Mouse (Mus musculus) liver, adult 2 months (tissue): Measurements from ENCODE around the gene Ackr4. TPM values are rescaled to one million over a fixed set of nuclear protein-coding genes. Genes with fewer than 3 reads are reported as not detected.

Source experiments
- DNase-seq: peaks from one replicate; pipeline ENCODE4 v3.0.0-alpha.2; 2011; ENCODE audit warnings: low read depth, low spot score; ENCODE audit errors: extremely low read depth
- H3K27ac ChIP-seq: fragments of 200-500 bp; replicated peaks from 2 replicates; pipeline ENCODE4 v1.5.1; 2012; ENCODE audit warnings: low read depth, mild to moderate bottlenecking, control low read depth, inconsistent platforms, low read length; ENCODE audit not compliant: insufficient read depth
- H3K27me3 ChIP-seq: fragments of 200-500 bp; 2 replicates; pipeline ENCODE4 v1.6.1; 2012; ENCODE audit warnings: mild to moderate bottlenecking, moderate library complexity, low read length, inconsistent platforms; ENCODE audit not compliant: control insufficient read depth, insufficient read depth
- H3K36me3 ChIP-seq: fragments of 200-500 bp; 2 replicates; pipeline ENCODE4 v1.6.1; 2012; ENCODE audit warnings: low read length, inconsistent platforms; ENCODE audit not compliant: control insufficient read depth, insufficient read depth
- H3K4me1 ChIP-seq: fragments of 200-500 bp; 2 replicates; pipeline ENCODE4 v1.6.1; 2011; ENCODE audit warnings: low read length; ENCODE audit not compliant: control insufficient read depth, insufficient read depth
- H3K4me3 ChIP-seq: fragments of 200-500 bp; 2 replicates; pipeline ENCODE4 v1.5.1; 2011; ENCODE audit warnings: low read depth, mild to moderate bottlenecking, control low read depth, low read length, moderate library complexity; ENCODE audit not compliant: insufficient read depth
- H3K79me2 ChIP-seq: fragments of 200-500 bp; 2 replicates; pipeline ENCODE4 v1.6.1; 2012; ENCODE audit warnings: inconsistent platforms, mild to moderate bottlenecking, low read length, moderate library complexity; ENCODE audit not compliant: control insufficient read depth, insufficient read depth
- H3K9ac ChIP-seq: fragments of 200-500 bp; 2 replicates; pipeline ENCODE4 v1.6.1; 2012; ENCODE audit warnings: low read depth, mild to moderate bottlenecking, control low read depth, inconsistent platforms, low read length
- CTCF ChIP-seq: fragments of 200-500 bp; IDR thresholded peaks from 2 replicates; pipeline ENCODE4 v1.5.1; 2011; ENCODE audit warnings: low read depth, low read length, control low read depth
- POLR2A ChIP-seq: fragments of 200-500 bp; IDR thresholded peaks from 2 replicates; pipeline ENCODE4 v1.6.1; 2011; ENCODE audit warnings: low read length, control low read depth; ENCODE audit not compliant: insufficient read depth; ENCODE audit errors: extremely low read depth
- WGBS: fragments of 180-500 bp; shearing (Covaris S2); methylation state at CpG from one replicate; pipeline ENCODE4 v1.1.7; 2018; 5-methylcytosine and 5-hydroxymethylcytosine counted together
- polyA plus RNA-seq: library from polyadenylated mRNA; depleted of rRNA; stranded (reverse); fragments of >200 nt; gene quantifications from 2 replicates; pipeline ENCODE4 v1.2.3, GENCODE M21; 2012
- total RNA-seq: library from RNA; depleted of rRNA; stranded (reverse); fragments of >200 nt; gene quantifications from 2 replicates; pipeline ENCODE4 v1.2.3, GENCODE M21; 2014

Ackr4 gene
- total and polyA plus RNA-seq, 2 experiments, result 0.54 to 2.4 TPM

- TF ChIP-seq CTCF, result no peak
- no peak for TF ChIP-seq POLR2A
- Histone ChIP-seq H3K4me1 (peaks cover 1% of the 10 kb centered on the region; the same call in 1 of the 2 replicates), H3K27ac (no peak overlapping the region), H3K4me3 (no peak overlapping the region), H3K36me3 (peaks cover 64% of the 10 kb centered on the region), H3K27me3 (no peaks in the 10 kb centered on the region), H3K79me2 (peaks cover 3% of the 10 kb centered on the region; the same call in 1 of the 2 replicates), H3K9ac (no peak overlapping the region)
- WGBS, result 92% methylated on average over 2 of the region's 2 CpGs
- DNase-seq, result no peak
These were observed 21.7 kb downstream of the Ackr4 start for GRCm38 (mm10) chr9:104104986-104105385.

GRCm38 (mm10) chr9:104102901-104103300, 23.8 kb downstream of the Ackr4 start:
- H3K9ac ChIP-seq, result no peak overlapping the region
- H3K79me2 ChIP-seq, result no peaks in the 10 kb centered on the region; the same call in 1 of the 2 replicates
- DNase-seq, result no peak
- H3K4me3 ChIP-seq, result no peak overlapping the region
- H3K36me3 ChIP-seq, result peaks cover 75% of the 10 kb centered on the region
- H3K27me3 ChIP-seq, result no peaks in the 10 kb centered on the region
- no peak overlapping the region for H3K27ac ChIP-seq
- TF ChIP-seq POLR2A (no peak), CTCF (no peak)
- WGBS, result 84% methylated on average over 2 of the region's 2 CpGs
- H3K4me1 ChIP-seq, result peaks cover 1% of the 10 kb centered on the region; the same call in 1 of the 2 replicates

DNA sequence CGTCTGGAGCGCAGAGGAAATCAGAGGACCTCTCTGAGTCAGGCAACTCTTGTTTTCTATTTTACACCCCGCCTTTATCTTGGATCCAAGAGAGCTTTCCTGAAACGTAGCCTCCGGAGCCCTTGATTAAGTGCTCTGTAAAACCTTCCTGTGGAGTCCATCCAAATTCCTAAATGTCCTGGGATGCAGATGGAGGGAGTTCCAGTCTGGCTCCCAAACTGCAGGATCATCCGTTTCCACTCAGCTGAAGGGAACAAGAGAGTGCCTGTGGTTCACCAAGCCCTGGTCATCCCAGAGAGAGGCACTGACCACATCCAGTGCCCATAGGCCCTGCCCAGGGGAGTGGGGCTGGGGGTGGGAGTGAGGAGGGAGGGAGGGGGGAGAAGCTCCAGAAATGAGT, 24.4 kb downstream of the Ackr4 start:
- Histone ChIP-seq H3K27ac (no peak overlapping the region), H3K4me1 (peaks cover 1% of the 10 kb centered on the region; the same call in 1 of the 2 replicates), H3K27me3 (no peaks in the 10 kb centered on the region), H3K4me3 (no peak overlapping the region), H3K36me3 (peaks cover 74% of the 10 kb centered on the region), H3K9ac (no peak overlapping the region), H3K79me2 (no peaks in the 10 kb centered on the region; the same call in 1 of the 2 replicates)
- DNase-seq, result no peak
- no peak for TF ChIP-seq CTCF
- TF ChIP-seq POLR2A, result no peak
- WGBS, result 74% methylated on average over 6 of the region's 6 CpGs

GRCm38 (mm10) chr9:104101458-104101857, 25.3 kb downstream of the Ackr4 start:
- H3K27ac ChIP-seq, result no peak overlapping the region
- no peak for TF ChIP-seq POLR2A
- TF ChIP-seq CTCF, result no peak
- peaks cover 78% of the 10 kb centered on the region for H3K36me3 ChIP-seq
- no peak for DNase-seq
- H3K79me2 ChIP-seq, result no peaks in the 10 kb centered on the region; the same call in 1 of the 2 replicates
- no peak overlapping the region for H3K4me3 ChIP-seq
- H3K27me3 ChIP-seq, result no peaks in the 10 kb centered on the region
- H3K9ac ChIP-seq, result no peak overlapping the region
- 71% methylated on average over 3 of the region's 3 CpGs for WGBS
- H3K4me1 ChIP-seq, result no peaks in the 10 kb centered on the region

GRCm38 (mm10) chr9:104100822-104101221, 25.9 kb downstream of the Ackr4 start:
- no peaks in the 10 kb centered on the region; the same call in 1 of the 2 replicates for H3K79me2 ChIP-seq
- 71% methylated on average over 7 of the region's 7 CpGs for WGBS
- H3K9ac ChIP-seq, result no peak overlapping the region
- H3K27me3 ChIP-seq, result no peaks in the 10 kb centered on the region
- H3K4me1 ChIP-seq, result no peaks in the 10 kb centered on the region
- no peak overlapping the region for H3K27ac ChIP-seq
- no peak for TF ChIP-seq CTCF
- TF ChIP-seq POLR2A, result no peak
- peaks cover 79% of the 10 kb centered on the region for H3K36me3 ChIP-seq
- no peak overlapping the region for H3K4me3 ChIP-seq
- no peak for DNase-seq

- DNase-seq, result no peak
- Histone ChIP-seq H3K4me1 (no peaks in the 10 kb centered on the region), H3K4me3 (no peak overlapping the region), H3K79me2 (no peaks in the 10 kb centered on the region; the same call in 1 of the 2 replicates), H3K9ac (no peak overlapping the region), H3K27ac (no peak overlapping the region), H3K27me3 (no peaks in the 10 kb centered on the region), H3K36me3 (peaks cover 82% of the 10 kb centered on the region)
- 91% methylated on average over 11 of the region's 11 CpGs for WGBS
- TF ChIP-seq CTCF (no peak), POLR2A (no peak)
These were observed 27.7 kb downstream of the Ackr4 start for GRCm38 (mm10) chr9:104099060-104099459.
